Mouse (Mus musculus): Measurements from ENCODE around the gene Gbx2. TPM values are rescaled to one million over a fixed set of nuclear protein-coding genes. Genes with fewer than 3 reads are reported as not detected.

Gene Gbx2
- polyA plus RNA-seq, 1 experiment from 2014 or later, result not detected

- Histone ChIP-seq H3K9me3 (ENCODE audit: control insufficient read depth, low read length) (no peaks in the 10 kb centered on the region), H3K9ac (ENCODE audit: low read length) (no peak overlapping the region), H3K4me3 (ENCODE audit: low read length) (no peak overlapping the region), H3K36me3 (ENCODE audit: control insufficient read depth, insufficient read depth, low read length) (no peaks in the 10 kb centered on the region), H3K4me1 (replicated peaks; ENCODE audit: control insufficient read depth, insufficient read depth, low read length) (peaks cover 8% of the 10 kb centered on the region; the same call in 1 of the 2 replicates), H3K4me2 (ENCODE audit: low read depth, low read length) (no peak overlapping the region), H3K27ac (ENCODE audit: low read length) (no peak overlapping the region), H3K27me3 (ENCODE audit: control insufficient read depth, insufficient read depth, low read depth, low read length) (no peaks in the 10 kb centered on the region)
- WGBS, result 58% methylated on average over 10 of the region's 10 CpGs
- ATAC-seq (ENCODE audit: low read depth), result no peak
These were observed 50.1 kb downstream of the Gbx2 start for GRCm38 (mm10) chr1:89880834-89881233.

GRCm38 (mm10) chr1:89880193-89880592, 50.8 kb downstream of the Gbx2 start:
- peak; percentile 42; the same call in 1 of the 2 replicates for ATAC-seq (ENCODE audit: low read depth)
- H3K4me2 ChIP-seq (ENCODE audit: low read depth, low read length), result no peak overlapping the region

GRCm38 (mm10) chr1:89878496-89878895, 52.5 kb downstream of the Gbx2 start:
- Histone ChIP-seq H3K36me3 (ENCODE audit: control insufficient read depth, insufficient read depth, low read length) (no peaks in the 10 kb centered on the region), H3K27ac (ENCODE audit: low read length) (no peak overlapping the region), H3K4me2 (ENCODE audit: low read depth, low read length) (no peak overlapping the region), H3K4me1 (replicated peaks; ENCODE audit: control insufficient read depth, insufficient read depth, low read length) (peaks cover 3% of the 10 kb centered on the region; the same call in 1 of the 2 replicates), H3K4me3 (ENCODE audit: low read length) (no peak overlapping the region), H3K9ac (ENCODE audit: low read length) (no peak overlapping the region), H3K9me3 (ENCODE audit: control insufficient read depth, low read length) (no peaks in the 10 kb centered on the region), H3K27me3 (ENCODE audit: control insufficient read depth, insufficient read depth, low read depth, low read length) (no peaks in the 10 kb centered on the region)
- no peak for ATAC-seq (ENCODE audit: low read depth)
- WGBS, result 84% methylated on average over 11 of the region's 11 CpGs

More at GRCm38 (mm10) chr1:89880193-89880592, 50.8 kb downstream of the Gbx2 start:
- Histone ChIP-seq H3K9me3 (ENCODE audit: control insufficient read depth, low read length) (no peaks in the 10 kb centered on the region), H3K27me3 (ENCODE audit: control insufficient read depth, insufficient read depth, low read depth, low read length) (no peaks in the 10 kb centered on the region), H3K4me3 (ENCODE audit: low read length) (no peak overlapping the region), H3K36me3 (ENCODE audit: control insufficient read depth, insufficient read depth, low read length) (no peaks in the 10 kb centered on the region), H3K27ac (ENCODE audit: low read length) (0 out of 2 replicates have a peak overlapping the region, but pooled peaks have one; percentile 37), H3K4me1 (replicated peaks; ENCODE audit: control insufficient read depth, insufficient read depth, low read length) (peaks cover 3% of the 10 kb centered on the region; the same call in 1 of the 2 replicates), H3K9ac (ENCODE audit: low read length) (no peak overlapping the region)
- 29% methylated on average over 8 of the region's 8 CpGs for WGBS

Other genes with a start within 250 kb of the Gbx2 start
- gene Asb18, start 83.5 kb upstream of the Gbx2 start, polyA plus RNA-seq (2015; fragmentation: Nextera tagmentation; extraction: Ambion mirVana), result 0.09 TPM in 1 of 2 replicates, not detected in the other
- gene Iqca, start 222.2 kb upstream of the Gbx2 start, polyA plus RNA-seq (2015; fragmentation: Nextera tagmentation; extraction: Ambion mirVana), result 2.1 and 2.9 TPM in 2 replicates

All from lung, embryonic 16.5 days (tissue).